Mouse (Mus musculus) neural tube, embryonic 13.5 days (tissue): ENCODE results near the gene Pole2. TPM values are rescaled to one million over a fixed set of nuclear protein-coding genes. Genes with fewer than 3 reads are reported as not detected.

Source experiments
- ATAC-seq: fragments of 200-750 bp; cut with Nextera tagmentation; 2 replicates; pipeline ENCODE4 v1.8.0; 2017; ENCODE audit warnings: low read depth, mild to moderate bottlenecking, moderate TSS enrichment, moderate library complexity
- H3K27ac ChIP-seq: fragments of 300-500 bp; sonication (generic); replicated peaks from 2 replicates; pipeline ENCODE4 v1.5.1; 2015; ENCODE audit warnings: moderate library complexity, mild to moderate bottlenecking, inconsistent platforms
- H3K27me3 ChIP-seq: fragments of 300-500 bp; sonication (generic); 2 replicates; pipeline ENCODE4 v1.6.1; 2015; ENCODE audit warnings: mild to moderate bottlenecking, inconsistent platforms
- H3K36me3 ChIP-seq: fragments of 300-500 bp; sonication (generic); 2 replicates; pipeline ENCODE4 v1.6.1; 2015; ENCODE audit warnings: mild to moderate bottlenecking, inconsistent platforms
- H3K4me1 ChIP-seq: fragments of 300-500 bp; sonication (generic); replicated peaks from 2 replicates; pipeline ENCODE4 v1.6.1; 2015; ENCODE audit warnings: inconsistent platforms
- H3K4me2 ChIP-seq: fragments of 300-500 bp; sonication (generic); 2 replicates; pipeline ENCODE4 v1.6.1; 2015; ENCODE audit warnings: inconsistent platforms, mild to moderate bottlenecking, moderate library complexity
- H3K4me3 ChIP-seq: fragments of 300-500 bp; sonication (generic); 2 replicates; pipeline ENCODE4 v1.5.1; 2015; ENCODE audit warnings: mild to moderate bottlenecking, inconsistent platforms
- H3K9ac ChIP-seq: fragments of 300-500 bp; sonication (generic); 2 replicates; pipeline ENCODE4 v1.6.1; 2015; ENCODE audit warnings: moderate library complexity, mild to moderate bottlenecking, inconsistent platforms
- H3K9me3 ChIP-seq: fragments of 300-500 bp; sonication (generic); 2 replicates; pipeline ENCODE4 v1.6.1; 2016; ENCODE audit warnings: inconsistent platforms
- WGBS: fragments of 180-500 bp; shearing (Covaris S2); methylation state at CpG from one replicate; pipeline ENCODE4 v1.1.7; 2015; 5-methylcytosine and 5-hydroxymethylcytosine counted together
- polyA plus RNA-seq: library from polyadenylated mRNA; unstranded; fragments of >200 nt; fragmentation: Nextera tagmentation; extraction: Ambion mirVana; gene quantifications from 2 replicates; pipeline ENCODE4 v1.2.1, GENCODE M21; 2015

Gene Pole2
- polyA plus RNA-seq, 1 experiment from 2014 or later: 4.1 TPM

- Histone ChIP-seq H3K27me3 (no peaks in the 10 kb centered on the region), H3K4me1 (peaks cover 31% of the 10 kb centered on the region), H3K4me3 (no peak overlapping the region), H3K27ac (no peak overlapping the region), H3K36me3 (peaks cover 33% of the 10 kb centered on the region), H3K9ac (0 out of 2 replicates have a peak overlapping the region, but pooled peaks have one; percentile 1), H3K4me2 (no peak overlapping the region), H3K9me3 (no peaks in the 10 kb centered on the region)
- WGBS: 78% methylated on average over 5 of the region's 5 CpGs
- ATAC-seq: no peak
These were observed 41.1 kb downstream of the Pole2 start for GRCm38 (mm10) chr12:69186811-69187471.

DNA sequence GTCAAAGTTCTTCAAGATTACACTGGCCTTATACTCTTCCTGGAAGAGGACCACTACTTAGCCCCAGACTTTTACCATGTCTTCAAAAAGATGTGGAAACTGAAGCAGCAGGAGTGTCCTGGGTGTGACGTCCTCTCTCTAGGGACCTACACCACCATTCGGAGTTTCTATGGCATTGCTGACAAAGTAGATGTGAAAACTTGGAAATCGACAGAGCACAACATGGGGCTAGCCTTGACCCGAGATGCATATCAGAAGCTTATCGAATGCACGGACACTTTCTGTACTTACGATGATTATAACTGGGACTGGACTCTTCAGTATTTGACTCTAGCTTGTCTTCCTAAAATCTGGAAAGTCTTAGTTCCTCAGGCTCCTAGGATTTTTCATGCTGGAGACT is 42.6 kb downstream of the Pole2 start:
- Histone ChIP-seq H3K9me3 (no peaks in the 10 kb centered on the region), H3K27me3 (no peaks in the 10 kb centered on the region), H3K4me1 (peaks cover 31% of the 10 kb centered on the region), H3K9ac (peak overlapping the region; percentile 91), H3K27ac (no peak overlapping the region), H3K4me2 (peak overlapping the region; percentile 96), H3K36me3 (peaks cover 37% of the 10 kb centered on the region), H3K4me3 (peak overlapping the region; percentile 88)
- ATAC-seq: no peak
- WGBS: 78% methylated on average over 7 of the region's 7 CpGs

DNA sequence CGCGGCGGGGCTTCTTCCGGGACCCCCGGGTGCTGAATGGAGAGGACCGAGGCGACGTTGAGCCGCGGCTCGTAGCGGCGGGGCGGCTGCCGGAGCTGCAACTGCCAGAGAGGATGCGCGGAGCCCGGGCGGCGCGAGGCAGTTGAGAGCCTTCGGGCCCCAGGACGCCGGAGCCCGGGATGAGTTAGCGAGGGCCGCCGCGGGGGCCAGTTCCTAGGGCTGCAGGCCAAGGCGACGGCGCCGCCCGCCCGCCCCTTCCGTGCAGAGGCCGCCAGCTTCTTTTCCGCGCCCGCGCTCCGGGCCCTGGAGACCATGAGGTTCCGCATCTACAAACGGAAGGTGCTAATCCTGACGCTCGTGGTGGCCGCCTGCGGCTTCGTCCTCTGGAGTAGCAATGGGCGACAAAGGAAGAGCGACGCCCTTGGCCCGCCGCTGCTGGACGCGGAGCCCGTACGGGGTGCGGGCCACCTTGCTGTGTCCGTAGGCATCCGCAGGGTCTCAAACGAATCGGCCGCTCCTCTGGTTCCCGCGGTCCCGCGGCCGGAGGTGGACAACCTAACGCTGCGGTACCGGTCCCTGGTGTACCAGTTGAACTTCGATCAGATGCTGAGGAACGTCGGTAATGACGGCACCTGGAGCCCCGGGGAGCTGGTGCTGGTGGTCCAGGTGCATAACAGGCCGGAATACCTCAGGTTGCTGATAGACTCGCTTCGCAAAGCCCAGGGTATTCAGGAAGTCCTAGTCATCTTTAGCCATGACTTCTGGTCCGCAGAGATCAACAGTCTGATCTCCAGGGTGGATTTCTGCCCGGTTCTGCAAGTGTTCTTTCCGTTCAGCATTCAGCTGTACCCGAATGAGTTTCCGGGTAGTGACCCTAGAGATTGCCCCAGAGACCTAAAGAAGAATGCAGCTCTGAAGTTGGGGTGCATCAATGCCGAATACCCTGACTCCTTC is 43.4 kb downstream of the Pole2 start:
- Histone ChIP-seq H3K4me1 (peaks cover 31% of the 10 kb centered on the region), H3K4me3 (peak overlapping the region; percentile 88), H3K4me2 (peak overlapping the region; percentile 96), H3K27ac (peak overlapping the region; percentile 95), H3K27me3 (no peaks in the 10 kb centered on the region), H3K9me3 (no peaks in the 10 kb centered on the region), H3K9ac (peak overlapping the region; percentile 91), H3K36me3 (peaks cover 29% of the 10 kb centered on the region)
- WGBS: 2% methylated on average over 62 of the region's 86 CpGs
- peak; percentile 74 for ATAC-seq

GRCm38 (mm10) chr12:69183583-69184308 is 44.2 kb downstream of the Pole2 start, which contains the start of the genes Rpl36al and Mgat2:
TSS of gene Rpl36al (minus strand) at chr12:69184083.
TSS of gene Mgat2 (plus strand) at chr12:69184157.
- Histone ChIP-seq H3K9me3 (no peaks in the 10 kb centered on the region), H3K9ac (peak within 1 kb of the TSS; percentile 91), H3K4me2 (peak within 1 kb of the TSS; percentile 96), H3K4me3 (peak within 1 kb of the TSS; percentile 88), H3K36me3 (peaks cover 23% of the 10 kb centered on the region; the same call in 1 of the 2 replicates), H3K27ac (peak within 1 kb of the TSS; percentile 95), H3K27me3 (no peaks in the 10 kb centered on the region), H3K4me1 (peaks cover 31% of the 10 kb centered on the region)
- ATAC-seq: peak; percentile 99
- WGBS: under 1% methylated on average over 83 of the region's 84 CpGs

- no peak for ATAC-seq
- peaks cover 12% of the 10 kb centered on the region; the same call in 1 of the 2 replicates for H3K36me3 ChIP-seq
- no peak overlapping the region for H3K4me2 ChIP-seq
- no peak overlapping the region for H3K27ac ChIP-seq
- 90% methylated on average over 4 of the region's 4 CpGs for WGBS
- no peaks in the 10 kb centered on the region for H3K27me3 ChIP-seq
- no peaks in the 10 kb centered on the region for H3K9me3 ChIP-seq
- peaks cover 19% of the 10 kb centered on the region for H3K4me1 ChIP-seq
- H3K4me3 ChIP-seq: no peak overlapping the region
- H3K9ac ChIP-seq: no peak overlapping the region
These were observed 46.2 kb downstream of the Pole2 start for GRCm38 (mm10) chr12:69181800-69182199.

- ATAC-seq: no peak
- H3K27ac ChIP-seq: no peak overlapping the region
- 77% methylated on average over 12 of the region's 12 CpGs for WGBS
- peaks cover 6% of the 10 kb centered on the region for H3K4me1 ChIP-seq
- H3K27me3 ChIP-seq: no peaks in the 10 kb centered on the region
- no peak overlapping the region for H3K4me2 ChIP-seq
- no peak overlapping the region for H3K9ac ChIP-seq
- no peak overlapping the region for H3K4me3 ChIP-seq
- H3K9me3 ChIP-seq: no peaks in the 10 kb centered on the region
- peaks cover 12% of the 10 kb centered on the region; the same call in 1 of the 2 replicates for H3K36me3 ChIP-seq
These were observed 48.6 kb downstream of the Pole2 start for GRCm38 (mm10) chr12:69179371-69179770.

DNA sequence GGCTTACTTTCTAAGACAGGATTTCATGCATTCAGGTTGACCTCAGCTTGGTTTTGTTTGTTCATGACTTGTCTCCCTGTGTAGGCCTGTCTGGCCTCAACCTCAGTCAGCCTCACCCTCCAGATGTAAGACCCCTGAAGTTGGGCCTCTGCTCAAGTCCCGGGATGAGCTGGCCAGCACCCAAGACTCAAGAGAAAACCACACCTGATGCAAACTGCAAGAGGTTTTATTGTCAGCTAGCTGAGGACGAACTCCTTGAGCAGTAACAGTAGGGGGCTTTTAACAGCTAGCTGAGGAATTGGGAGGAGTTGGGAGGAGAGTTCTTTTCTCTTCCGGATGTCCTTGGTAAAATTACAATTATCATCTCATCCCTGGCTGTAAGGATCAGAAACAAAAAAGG is 50.5 kb downstream of the Pole2 start:
- Histone ChIP-seq H3K27me3 (no peaks in the 10 kb centered on the region), H3K36me3 (peaks cover 11% of the 10 kb centered on the region; the same call in 1 of the 2 replicates), H3K4me1 (no peaks in the 10 kb centered on the region; the same call in 1 of the 2 replicates), H3K4me3 (no peak overlapping the region), H3K4me2 (no peak overlapping the region), H3K27ac (no peak overlapping the region), H3K9ac (no peak overlapping the region), H3K9me3 (no peaks in the 10 kb centered on the region)
- ATAC-seq: no peak
- 69% methylated on average over 3 of the region's 3 CpGs for WGBS

DNA sequence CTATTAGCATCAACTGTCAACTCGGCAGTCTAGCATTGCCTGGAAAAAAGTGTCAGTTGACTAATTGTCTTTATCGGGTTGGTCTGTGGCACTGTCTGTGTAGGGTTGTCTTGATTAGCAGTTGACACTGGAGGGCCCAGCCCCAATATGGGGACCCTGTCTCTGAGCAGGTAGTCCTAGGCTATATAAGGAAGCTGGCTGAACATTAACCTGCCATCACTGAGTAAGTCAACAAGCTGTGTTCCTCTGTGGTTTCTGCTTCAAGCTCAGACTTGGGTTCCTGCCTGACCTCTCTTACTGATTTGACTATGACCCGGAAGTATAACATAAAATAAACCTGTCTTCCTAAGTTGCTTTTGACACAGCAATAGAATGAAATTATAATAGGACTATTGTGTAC is 52.0 kb downstream of the Pole2 start:
- 0 out of 2 replicates have a peak, but pooled peaks cover 2% of the 10 kb centered on the region for H3K36me3 ChIP-seq
- WGBS: 94% methylated on average over 3 of the region's 3 CpGs
- no peak overlapping the region for H3K4me3 ChIP-seq
- H3K27ac ChIP-seq: no peak overlapping the region
- ATAC-seq: no peak
- H3K4me1 ChIP-seq: no peaks in the 10 kb centered on the region
- no peaks in the 10 kb centered on the region for H3K9me3 ChIP-seq
- no peaks in the 10 kb centered on the region for H3K27me3 ChIP-seq
- H3K4me2 ChIP-seq: no peak overlapping the region
- no peak overlapping the region for H3K9ac ChIP-seq

- Histone ChIP-seq H3K36me3 (no peaks in the 10 kb centered on the region), H3K27me3 (no peaks in the 10 kb centered on the region), H3K9ac (no peak overlapping the region), H3K4me2 (no peak overlapping the region), H3K27ac (no peak overlapping the region), H3K9me3 (no peaks in the 10 kb centered on the region), H3K4me1 (peaks cover 13% of the 10 kb centered on the region), H3K4me3 (no peak overlapping the region)
- ATAC-seq: no peak
- WGBS: 96% methylated on average over 2 of the region's 2 CpGs
These were observed 56.7 kb downstream of the Pole2 start for GRCm38 (mm10) chr12:69171307-69171706.

GRCm38 (mm10) chr12:69168461-69169106 is 59.4 kb downstream of the Pole2 start, which contains the start of gene Lrr1:
TSS of gene Lrr1 (plus strand) at chr12:69168814.
- H3K4me1 ChIP-seq: peaks cover 13% of the 10 kb centered on the region
- under 1% methylated on average over 40 of the region's 40 CpGs for WGBS
- H3K4me2 ChIP-seq: peak within 1 kb of the TSS; percentile 95
- peak within 1 kb of the TSS; percentile 63; the same call in 1 of the 2 replicates for H3K27ac ChIP-seq
- H3K9me3 ChIP-seq: no peaks in the 10 kb centered on the region
- H3K27me3 ChIP-seq: no peaks in the 10 kb centered on the region
- peak within 1 kb of the TSS; percentile 64 for H3K4me3 ChIP-seq
- H3K36me3 ChIP-seq: no peaks in the 10 kb centered on the region
- peak within 1 kb of the TSS; percentile 75 for H3K9ac ChIP-seq
- ATAC-seq: peak; percentile 96
